Mouse (Mus musculus): ENCODE measurements around the gene Ksr2.
"Not testable (repeated sequence)": the region's sequence is repeated elsewhere in the genome, so short reads cannot be mapped to it uniquely, and the experiment has no call there.

Ksr2 gene

GRCm38 (mm10) chr5:117408216-117408615 lies 5.6 kb upstream of the Ksr2 start:
- no peak for DNase-seq (ENCODE audit: low spot score)

DNA sequence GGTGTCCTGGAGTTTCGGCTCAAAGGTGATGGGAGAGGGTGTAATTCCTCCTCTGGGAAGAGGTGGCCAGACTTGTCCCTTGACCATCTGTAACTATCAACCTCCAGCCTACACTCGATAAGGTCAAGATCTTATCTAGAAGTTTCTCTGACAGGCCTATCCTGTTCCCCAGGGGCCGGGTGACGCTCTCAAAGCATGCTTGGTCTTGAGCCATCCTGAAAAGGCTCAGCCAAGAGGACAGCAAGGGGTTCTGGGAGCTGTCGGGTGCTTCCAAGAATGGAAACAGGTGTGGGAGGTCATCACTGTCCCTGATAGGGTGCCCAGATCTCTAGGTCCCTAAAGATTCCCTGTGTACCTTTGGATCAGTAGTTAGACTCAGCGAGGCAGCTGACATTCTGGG lies 4.4 kb upstream of the Ksr2 start:
- no peak for DNase-seq (ENCODE audit: low spot score)

GRCm38 (mm10) chr5:117414611-117415010 lies 811 bp downstream of the Ksr2 start:
- DNase-seq (ENCODE audit: low spot score): no peak

DNA sequence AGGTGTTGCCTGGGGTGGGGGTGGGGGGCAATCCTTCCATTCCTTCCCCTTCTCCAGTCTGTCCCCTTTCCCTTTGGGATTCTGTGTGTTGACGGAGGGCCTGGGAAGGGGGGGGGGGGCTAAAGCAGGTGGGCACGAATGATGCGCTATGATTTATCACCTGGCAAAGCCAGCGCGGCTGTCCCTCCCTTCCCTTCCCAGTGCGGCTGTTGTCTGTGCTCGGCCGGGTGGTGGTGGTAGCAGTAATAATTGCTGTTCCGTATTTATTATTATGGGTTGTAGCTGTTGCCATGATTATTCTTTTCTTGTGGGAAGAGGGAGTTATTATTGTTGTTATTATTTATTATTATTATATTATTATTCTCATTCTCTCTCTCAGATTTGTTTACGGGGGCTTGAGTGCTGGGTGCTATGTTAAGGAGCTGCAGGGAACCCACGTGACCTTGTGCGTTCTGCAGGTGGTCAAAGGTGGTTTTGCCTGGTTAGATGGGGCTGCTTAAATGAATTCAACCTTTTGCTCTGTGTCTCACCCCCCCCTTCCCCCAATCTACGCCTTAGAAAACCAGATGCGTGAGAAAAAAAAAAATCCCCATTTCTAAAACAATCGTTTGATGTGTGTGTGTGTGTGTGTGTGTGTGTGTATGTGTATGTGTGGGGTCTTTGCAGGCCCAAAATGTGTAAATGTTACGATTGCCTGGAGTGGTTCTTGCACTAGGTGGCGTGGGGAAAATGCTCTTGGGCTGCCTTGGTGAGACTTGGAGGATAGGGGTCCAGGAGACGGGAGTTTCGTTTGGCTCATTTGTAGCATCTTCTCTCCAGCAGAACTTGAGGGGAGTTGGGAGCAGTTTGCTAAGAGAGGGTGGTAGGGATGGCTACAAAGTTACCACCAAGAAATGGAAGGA lies 1.5 kb downstream of the Ksr2 start:
- DNase-seq (ENCODE audit: low spot score): no peak

DNA sequence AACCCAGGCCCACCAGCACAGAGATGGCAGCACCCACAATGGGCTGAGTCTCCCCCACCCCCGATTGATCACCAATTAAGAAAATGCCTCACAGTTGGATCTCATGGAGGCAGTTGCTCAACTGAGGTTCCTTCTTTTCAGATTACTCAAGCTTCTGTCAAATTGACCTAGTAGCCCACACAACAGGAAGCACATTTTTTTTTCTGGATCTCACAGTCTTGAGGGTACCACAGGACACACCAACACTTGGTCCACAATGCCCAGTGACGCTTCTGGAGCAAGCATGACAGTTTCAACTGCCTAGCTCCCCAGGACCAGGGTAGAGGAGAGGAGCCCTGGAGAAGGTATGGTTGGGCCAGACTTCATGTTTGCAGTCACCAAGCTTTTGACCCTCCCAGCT lies 3.6 kb downstream of the Ksr2 start:
- no peak for DNase-seq (ENCODE audit: low spot score)

DNA sequence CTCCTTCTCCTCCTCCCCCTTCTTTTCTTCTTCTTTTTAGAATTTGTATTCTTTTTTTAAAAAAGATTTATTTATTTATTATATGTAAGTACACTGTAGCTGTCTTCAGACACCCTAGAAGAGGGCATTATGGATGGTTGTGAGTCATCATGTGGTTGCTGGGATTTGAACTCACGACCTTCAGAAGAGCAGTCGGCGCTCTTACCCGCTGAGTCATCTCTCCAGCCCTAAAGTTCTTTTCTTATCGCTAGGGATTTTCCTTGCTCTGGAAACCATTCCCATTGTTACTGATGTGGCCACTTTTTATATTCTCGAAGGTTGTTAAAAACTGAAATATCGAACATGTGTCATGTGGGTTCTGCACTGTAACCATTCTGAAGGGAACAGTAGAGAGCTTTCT lies 19.7 kb downstream of the Ksr2 start:
- not testable (repeated sequence) for DNase-seq (ENCODE audit: low spot score)

GRCm38 (mm10) chr5:117440261-117440660 lies 26.5 kb downstream of the Ksr2 start:
- no peak for DNase-seq (ENCODE audit: low spot score)

GRCm38 (mm10) chr5:117441242-117441842 lies 27.5 kb downstream of the Ksr2 start:
- DNase-seq (ENCODE audit: low spot score): no peak

DNA sequence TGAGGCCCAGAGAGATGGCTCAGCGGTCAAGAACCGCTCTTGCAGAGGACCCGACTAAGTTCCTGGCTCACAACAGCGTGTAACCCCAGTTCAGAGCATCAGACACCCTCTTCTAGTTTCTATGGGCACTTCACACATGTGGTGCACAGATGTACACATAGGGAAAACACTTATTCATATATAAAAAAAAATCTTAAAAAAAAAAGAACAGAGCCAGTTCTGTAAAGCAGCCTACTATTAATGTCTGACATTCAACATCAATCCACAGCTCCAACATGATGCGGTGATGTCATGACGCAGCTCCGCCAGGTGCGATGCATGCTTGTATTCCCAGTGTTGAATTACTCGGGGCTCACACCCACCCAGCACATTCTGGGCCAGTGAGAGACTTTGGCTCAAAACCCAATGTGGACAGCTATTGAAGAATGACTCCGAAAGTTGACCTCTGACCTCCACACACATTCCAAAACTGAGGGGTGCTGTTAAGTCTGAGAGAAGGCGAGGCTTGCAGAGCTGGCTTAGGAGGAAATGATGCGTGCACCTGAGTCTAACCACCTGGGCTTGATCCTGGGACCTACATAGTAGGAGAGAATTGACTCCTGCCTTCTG lies 28.5 kb downstream of the Ksr2 start:
- no peak for DNase-seq (ENCODE audit: low spot score)

DNA sequence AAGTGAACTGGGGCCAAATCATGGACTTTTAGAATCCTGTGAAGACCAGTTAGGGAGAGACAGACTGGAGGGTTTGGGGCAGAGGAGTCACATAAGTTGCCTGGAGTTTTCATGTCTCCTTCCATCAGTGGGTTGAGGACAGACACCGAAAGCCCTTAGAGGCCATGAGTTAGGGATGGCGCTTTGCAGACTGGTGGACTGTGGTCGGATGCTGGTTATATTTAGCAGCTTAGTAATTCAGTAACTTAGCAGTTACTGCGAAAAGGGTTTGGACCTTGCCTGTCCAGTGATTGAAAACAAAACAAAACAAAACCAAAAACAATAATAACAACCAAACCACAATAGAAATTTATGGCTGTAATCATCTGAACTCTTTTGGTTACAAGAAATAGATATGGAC lies 29.3 kb downstream of the Ksr2 start:
- no peak for DNase-seq (ENCODE audit: low spot score)

GRCm38 (mm10) chr5:117443902-117444301 lies 30.1 kb downstream of the Ksr2 start:
- peak; percentile 24 for DNase-seq (ENCODE audit: low spot score)

GRCm38 (mm10) chr5:117447698-117448097 lies 33.9 kb downstream of the Ksr2 start:
- DNase-seq (ENCODE audit: low spot score): no peak

- no peak for DNase-seq (ENCODE audit: low spot score)
Observed at GRCm38 (mm10) chr5:117452013-117452412, 38.2 kb downstream of the Ksr2 start.

DNA sequence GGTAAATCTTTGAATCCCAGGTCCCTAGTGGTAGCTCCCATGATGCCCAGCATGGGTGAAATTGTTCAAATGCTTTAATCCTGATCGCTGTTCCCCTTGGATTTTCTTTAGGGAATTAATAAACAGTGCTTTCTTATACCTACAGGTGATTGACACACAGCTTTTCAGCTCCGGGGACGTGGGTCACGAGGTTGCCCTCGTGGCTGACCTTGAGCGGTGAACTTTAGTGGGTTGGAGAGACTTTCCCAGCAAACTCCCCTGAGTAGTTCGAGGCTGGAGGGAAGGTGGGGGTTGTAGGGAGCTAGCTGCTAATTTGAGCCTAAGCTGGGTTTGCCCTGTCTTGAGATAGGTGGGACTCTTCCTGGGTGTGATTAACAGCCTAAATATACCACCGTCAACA lies 41.7 kb downstream of the Ksr2 start:
- no peak for DNase-seq (ENCODE audit: low spot score)

DNA sequence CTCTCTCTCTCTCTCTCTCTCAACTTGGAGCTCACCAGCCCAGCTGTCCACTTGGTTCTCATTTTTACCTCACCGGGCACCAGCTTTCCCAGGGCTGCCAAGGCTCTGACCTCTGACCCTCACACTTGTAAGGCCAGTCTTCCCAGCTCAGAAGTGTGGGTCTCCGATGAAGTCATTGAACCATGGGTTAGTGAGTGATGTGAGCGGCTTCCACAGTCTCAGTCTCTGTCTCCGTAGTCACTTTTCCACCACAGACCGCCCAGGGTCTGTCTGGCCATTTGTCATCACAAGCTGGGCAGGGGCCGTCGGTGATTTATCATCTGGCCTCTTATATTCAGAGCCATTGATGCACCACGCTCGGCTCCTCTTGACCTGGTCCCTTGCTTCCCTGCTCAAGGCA lies 43.3 kb downstream of the Ksr2 start:
- no peak for DNase-seq (ENCODE audit: low spot score)

GRCm38 (mm10) chr5:117457583-117457982 lies 43.8 kb downstream of the Ksr2 start:
- DNase-seq (ENCODE audit: low spot score): no peak

DNA sequence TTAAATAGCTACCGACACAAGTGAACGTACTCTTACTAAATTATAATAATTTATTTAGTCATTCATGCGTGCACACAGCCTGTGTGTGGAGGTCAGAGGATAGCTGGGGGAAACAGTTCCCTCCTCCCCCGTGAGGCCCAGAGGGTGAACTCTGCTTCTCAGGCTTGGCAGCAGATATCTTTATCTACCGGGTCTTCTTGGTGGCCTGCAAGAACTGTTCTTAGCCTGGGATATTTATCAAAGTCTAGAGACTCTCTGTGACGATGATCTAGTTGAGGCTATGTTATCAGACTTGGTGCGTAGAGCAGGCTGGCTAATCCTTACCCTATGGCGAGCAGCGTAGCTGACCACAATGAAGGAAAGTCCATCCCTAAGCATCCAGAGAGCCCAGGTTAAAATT lies 45.1 kb downstream of the Ksr2 start:
- DNase-seq (ENCODE audit: low spot score): no peak

- no peak for DNase-seq (ENCODE audit: low spot score)
Observed at GRCm38 (mm10) chr5:117460261-117460660, 46.5 kb downstream of the Ksr2 start.

DNA sequence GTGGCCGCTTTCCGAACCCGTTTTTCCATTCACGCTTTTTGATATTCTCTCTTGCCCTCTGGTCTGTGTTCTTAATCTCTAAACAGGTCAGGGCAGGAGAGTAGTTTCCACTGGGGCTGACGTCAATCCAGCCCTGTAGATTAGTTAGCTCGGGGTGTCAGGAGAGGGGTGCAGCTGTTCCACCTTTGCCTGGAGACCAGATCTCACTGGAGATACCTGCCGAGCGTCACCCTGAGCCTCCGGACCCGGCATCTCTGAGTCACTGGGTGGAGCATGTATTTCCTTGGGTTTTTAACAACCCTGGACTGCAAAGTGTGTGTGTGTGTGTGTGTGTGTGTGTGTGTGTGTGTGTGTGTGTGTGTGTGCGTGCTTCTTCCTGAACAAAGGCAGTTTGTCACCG lies 53.3 kb downstream of the Ksr2 start:
- DNase-seq (ENCODE audit: low spot score): no peak

DNA sequence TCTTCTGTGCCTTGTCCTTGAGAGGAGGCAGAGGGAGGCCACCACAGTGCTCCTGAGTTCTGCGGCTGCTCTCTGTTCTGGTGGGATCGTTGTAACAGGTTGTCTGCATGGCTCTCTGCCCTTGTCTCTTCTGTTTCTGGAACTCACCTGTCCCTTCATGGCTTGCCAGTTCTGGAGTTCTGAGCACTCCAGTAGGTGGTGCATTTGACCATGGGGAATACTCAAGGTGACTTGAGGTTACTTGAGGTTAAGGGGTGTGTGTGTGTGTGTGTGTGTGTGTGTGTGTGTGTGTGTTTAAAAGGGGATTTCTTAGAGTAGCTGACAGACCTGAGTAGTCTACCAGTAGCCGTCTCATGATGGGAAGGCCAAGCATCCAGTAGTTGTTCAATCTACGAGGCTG lies 55.2 kb downstream of the Ksr2 start:
- DNase-seq (ENCODE audit: low spot score): no peak

GRCm38 (mm10) chr5:117469572-117469971 lies 55.8 kb downstream of the Ksr2 start:
- no peak for DNase-seq (ENCODE audit: low spot score)

GRCm38 (mm10) chr5:117481162-117481561 lies 67.4 kb downstream of the Ksr2 start:
- no peak for DNase-seq (ENCODE audit: low spot score)

GRCm38 (mm10) chr5:117481586-117481985 lies 67.8 kb downstream of the Ksr2 start:
- DNase-seq (ENCODE audit: low spot score): no peak

Measured in layer of hippocampus, adult 9-10 months (tissue).